Mouse (Mus musculus) liver, adult 2 months (tissue): ENCODE results near the gene Aars.

ENCODE experiments used
- CTCF ChIP-seq: fragments of 200-500 bp; IDR thresholded peaks from 2 replicates; pipeline ENCODE4 v1.5.1; 2011; ENCODE audit warnings: low read depth, low read length, control low read depth
- POLR2A ChIP-seq: fragments of 200-500 bp; IDR thresholded peaks from 2 replicates; pipeline ENCODE4 v1.6.1; 2011; ENCODE audit warnings: low read length, control low read depth; ENCODE audit not compliant: insufficient read depth; ENCODE audit errors: extremely low read depth

DNA sequence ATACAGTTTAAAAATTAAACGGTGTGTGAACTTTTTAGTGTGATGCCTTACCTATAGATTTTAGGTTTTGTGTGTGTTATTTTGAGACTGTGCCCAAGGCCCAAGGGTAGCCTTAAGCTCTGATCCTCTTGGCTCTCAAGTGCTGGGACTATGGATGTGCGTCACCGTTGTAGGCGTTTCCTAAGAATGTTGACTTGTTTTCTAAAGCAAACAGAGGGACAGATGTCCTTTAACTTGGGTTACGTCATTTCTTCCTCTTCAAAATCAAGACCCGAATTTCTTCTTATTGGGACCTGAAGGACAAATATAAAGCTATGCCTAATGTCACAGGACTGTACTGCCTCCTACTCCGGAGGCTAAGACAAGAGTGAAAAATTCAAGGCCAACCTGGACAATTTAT is at the start of gene Aars:
- TF ChIP-seq POLR2A: no peak
- no peak for TF ChIP-seq CTCF
